Mouse (Mus musculus) cerebellum, postnatal 14 days (tissue): Measurements from ENCODE around the gene Tfap2a.

ENCODE experiments used
- DNase-seq, 2 experiments: peaks; one replicate each; pipeline ENCODE4 v3.0.0; 2021; ENCODE audit warnings: mixed read lengths in 2 of 2

The Tfap2a gene

DNA sequence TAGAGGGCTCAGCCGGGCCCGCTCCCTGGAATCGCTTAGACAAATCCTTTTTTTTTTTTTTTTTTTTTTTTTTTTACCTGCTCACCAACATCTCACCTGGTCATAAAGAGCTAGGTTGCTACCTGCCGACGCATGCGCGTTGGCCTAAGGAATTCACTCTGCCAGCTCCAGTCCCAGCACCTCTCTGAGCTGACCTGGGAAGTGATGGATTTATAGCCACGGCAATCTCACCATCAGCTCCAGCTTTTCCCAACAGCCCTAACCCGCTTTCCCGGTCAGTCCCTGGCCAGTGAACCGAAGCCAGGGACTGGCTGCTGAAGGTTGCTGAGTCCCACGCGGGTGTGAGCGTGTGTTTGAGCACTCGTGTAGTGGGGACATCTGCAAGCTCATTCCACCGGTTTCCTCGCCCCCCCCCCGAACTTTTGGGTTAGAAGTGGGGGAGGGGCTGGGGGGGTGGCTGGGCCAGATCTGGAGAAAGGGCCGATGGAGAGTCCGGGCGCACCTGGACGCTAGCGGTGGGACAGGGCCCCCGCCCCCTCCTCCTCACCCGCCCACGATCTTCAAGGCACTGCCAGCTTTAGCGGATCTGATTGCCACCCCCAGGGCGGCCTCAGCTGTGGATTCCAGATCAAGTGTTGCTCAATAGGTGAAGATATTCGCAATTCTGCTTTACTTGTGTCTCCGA, at the start of gene Tfap2a:
Gene Tfap2a, minus strand, starts transcription at position 181 of the 685 bp plus-strand sequence.
- DNase-seq, result no peak

DNA sequence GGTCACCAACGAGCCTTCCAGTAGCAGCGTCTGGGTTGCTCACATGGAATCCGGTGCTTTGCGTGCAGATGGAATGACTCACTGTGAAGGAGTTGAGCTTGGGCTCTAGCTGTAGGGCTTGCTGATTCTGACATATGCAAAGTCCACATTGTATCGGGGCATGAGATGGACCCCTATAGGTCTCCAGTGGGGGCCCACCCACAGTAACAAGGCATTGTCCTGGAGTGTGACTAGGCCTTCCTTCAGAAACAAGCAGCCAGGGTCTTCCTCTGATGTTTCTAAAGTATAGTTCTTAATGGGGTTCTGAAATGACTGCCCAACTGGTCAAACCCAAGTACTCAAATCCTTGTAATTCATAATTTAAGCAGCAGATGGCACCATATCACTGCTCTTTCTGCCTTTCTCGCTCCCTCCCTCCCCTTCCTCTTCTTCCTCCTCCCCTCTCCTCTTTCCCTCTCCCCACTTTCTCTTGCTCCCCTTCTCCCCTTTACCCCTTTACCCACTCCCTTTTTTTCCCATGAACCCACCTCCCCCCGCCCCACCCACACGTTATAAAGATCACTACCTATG, 46.1 kb upstream of the Tfap2a start:
- DNase-seq, result peak; percentile 12 to 35

DNA sequence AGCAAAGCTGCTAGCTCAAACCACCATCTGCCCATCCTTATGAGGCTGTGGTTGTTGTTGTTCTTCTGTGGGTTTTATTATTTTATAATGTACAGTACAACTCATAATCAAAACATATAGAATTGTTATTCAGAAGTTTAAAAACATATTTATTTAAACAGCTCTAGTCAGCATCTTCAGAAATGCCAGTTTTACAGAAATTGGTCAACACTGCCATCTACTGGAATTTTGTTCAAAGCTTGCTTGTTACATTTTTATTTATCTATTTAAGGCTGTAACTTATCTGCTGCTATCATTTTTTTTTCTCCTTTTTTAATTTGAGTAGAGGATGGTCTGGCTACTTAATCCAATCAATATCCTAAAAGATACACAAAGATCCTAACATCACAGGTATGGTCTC, 19.8 kb upstream of the Tfap2a start:
- DNase-seq, result peak in 1 of 2 experiments; percentile 51

DNA sequence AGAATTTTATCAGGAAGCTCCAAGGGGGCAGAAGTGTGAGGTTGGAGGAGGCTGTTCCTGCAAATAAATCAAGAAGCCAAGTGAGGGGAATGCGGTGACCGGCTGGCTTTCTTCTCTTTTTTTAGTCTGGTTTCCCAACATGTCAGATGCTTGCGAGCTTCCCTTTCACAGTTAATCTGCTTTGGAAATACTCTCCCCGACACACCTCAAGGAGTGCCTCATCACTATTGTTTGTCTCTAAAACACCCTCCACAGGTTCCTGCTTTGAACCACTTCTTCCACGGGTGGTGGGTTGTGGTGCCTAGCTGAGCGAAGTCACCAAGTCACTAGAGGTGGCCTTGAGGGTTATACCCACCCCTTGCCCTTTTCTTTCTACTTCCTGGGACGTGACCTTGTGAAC, 18.2 kb upstream of the Tfap2a start:
- no peak for DNase-seq

DNA sequence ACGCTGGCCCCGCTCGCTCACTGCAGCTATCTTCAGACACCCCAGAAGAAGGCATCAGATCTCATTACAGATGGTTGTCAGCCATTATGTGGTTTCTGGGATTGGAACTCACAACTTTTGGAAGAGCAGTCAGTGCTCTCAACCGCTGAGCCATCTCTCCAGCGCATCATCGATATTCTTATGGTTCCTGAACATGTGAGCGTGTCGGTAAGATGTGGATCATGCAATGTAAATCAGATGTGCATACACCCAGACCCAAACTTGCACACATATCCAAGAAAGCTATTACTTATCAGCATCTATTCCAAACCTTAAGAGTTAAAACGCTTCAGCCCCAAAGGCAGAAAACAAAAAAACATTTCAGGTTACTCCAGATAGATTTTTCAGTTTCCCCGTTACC, 15.9 kb upstream of the Tfap2a start:
- DNase-seq, result no peak

- no peak for DNase-seq
Measured at GRCm38 (mm10) chr13:40751889-40752288, 13.7 kb upstream of the Tfap2a start.

- no peak for DNase-seq
Measured at GRCm38 (mm10) chr13:40749603-40749905, 11.4 kb upstream of the Tfap2a start.

DNA sequence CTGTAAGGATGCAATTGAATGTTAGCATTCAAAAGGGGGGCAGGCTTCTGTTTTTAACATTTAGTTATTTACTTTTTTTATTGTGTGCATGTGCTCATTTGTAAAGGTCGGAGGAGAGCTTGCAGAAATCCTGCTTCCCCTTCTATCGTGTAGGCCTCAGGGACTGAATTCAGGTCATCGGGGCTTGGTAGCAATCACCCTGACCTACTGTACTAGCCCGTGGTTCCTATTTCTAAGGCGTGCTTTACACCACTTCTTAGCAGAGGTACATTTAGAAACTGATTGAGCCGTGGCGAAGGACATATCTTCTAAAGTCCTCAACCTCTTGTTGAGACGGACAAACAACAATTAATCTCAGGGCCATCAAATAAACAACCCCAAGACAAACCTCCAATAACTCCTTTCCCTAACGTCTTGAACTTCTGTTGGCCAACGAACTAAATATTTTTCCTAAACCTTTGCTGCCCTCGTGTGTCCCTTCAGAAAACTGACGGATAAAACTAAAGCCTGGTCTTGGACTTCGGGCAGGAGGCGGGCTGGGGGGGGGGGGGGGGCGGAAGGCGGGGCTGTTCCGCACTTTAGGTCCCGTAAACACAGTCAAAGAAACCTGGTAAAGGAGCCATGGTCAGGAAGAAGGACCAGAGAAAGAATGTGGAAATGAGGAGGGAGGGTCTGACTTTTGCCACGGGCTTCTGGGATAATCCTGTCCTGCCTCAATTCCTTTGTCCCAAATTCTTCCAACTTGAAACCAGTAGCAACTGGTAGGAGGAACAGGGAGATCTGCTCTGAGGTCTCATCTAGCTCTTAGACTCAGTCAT, 10.8 kb upstream of the Tfap2a start:
- peak in 1 of 2 experiments; percentile 55 for DNase-seq

DNA sequence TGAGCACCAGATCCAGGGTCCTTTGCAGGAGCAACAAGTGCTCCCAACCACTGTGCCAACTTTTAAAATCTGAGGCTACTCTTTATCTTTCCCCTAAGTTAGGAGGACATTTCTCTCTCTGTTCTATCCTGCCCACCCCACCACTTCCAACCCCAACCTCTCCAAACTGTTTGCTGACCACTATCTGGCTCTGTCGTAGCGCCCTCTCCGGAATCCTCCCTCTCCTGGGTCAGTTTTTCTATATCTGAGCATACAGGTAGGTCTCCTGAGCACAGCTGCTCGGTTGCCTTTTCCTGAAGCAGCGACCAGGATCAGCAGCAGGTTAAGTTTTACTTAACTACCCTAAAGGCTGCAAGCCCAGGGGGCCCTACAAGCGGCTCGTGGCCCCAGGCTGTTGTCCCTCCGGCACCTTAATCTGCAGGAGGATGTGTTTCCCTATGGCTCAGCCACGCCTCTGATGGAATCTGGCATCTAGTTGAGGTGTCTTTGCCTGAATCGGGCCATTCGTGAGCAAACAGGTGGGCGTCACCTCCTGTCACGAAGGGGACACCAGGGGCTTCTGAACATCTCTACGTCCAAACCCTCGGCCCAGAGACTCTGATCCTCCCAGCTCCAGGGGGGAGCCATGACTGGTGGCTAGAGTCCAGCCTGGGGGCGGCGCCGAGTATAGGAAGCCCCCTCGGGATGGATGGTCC, 6.1 kb upstream of the Tfap2a start:
- no peak for DNase-seq

- no peak for DNase-seq
Measured at GRCm38 (mm10) chr13:40743221-40743620, 5.0 kb upstream of the Tfap2a start.

GRCm38 (mm10) chr13:40741841-40742550, 3.8 kb upstream of the Tfap2a start:
- no peak for DNase-seq

DNA sequence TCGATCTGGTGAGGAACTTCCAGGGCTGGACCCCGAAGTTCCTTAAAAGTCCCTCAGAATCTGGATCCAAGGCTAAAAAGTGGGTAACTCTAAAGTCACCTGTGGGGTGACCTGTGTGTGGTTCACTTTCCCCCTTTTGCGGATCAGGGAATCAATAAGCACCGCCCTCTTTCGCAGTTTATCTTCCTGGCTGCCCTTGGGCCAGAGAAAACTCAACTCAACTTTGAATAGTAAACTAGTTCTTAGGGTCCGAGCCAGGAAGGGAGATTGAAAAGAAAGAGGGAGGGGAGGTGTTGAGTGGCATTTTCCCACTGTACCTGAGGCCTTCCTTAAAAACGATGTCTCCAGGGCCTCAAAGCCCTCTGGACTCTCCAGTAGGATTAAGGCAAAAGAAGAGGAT, 3.3 kb upstream of the Tfap2a start:
- no peak for DNase-seq

DNA sequence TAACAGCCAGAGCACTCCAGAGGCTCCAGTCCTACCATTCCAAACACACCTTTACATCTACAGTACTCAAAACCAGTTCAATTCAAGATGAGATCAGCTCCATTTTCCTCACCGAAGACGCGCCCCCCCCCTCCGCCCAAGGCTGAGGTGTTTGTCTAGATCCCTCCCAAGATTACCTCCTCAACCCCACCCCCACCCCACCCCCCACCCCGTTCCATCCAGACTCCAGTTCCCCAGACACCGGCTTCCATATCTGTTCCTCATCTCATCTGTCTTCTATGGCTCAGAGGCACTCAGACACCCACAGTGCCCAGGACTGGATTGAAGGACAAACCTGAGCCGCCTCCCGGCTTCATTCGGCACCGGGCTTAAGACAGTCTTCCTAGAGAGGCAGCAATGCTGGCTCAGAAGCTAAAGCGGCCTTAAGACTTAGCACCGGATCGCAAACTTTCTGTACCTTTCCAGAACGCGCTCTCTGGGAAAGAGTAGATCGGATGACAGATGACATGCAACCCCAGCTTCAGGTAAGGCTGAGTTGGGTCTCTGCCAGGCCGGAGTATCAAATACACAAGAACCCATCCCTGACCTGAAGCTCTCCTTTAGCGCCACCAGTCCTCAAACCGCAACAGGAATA, 2.7 kb upstream of the Tfap2a start:
- DNase-seq, result no peak

DNA sequence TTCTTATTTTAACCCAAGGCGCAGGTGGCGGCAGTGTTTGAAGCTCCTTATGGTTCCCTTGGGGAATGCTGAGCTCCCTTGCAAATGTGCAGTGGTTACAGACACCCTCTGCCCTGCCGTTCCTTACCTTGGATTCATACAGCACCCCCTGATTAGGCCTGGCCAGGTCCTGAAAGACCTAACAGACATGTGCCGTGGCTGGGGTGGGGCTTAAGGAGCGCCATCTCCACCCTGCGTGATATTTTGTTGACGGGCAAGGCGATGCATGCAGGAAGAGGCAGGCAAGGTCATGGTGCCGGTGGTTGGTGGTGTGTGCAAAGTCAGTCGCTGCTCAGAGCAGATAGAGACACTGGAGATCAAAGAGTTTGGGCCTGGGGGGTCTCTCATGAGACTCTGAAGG, 1.7 kb upstream of the Tfap2a start:
- no peak for DNase-seq

GRCm38 (mm10) chr13:40739121-40739650, 1.0 kb upstream of the Tfap2a start:
- no peak for DNase-seq

- no peak for DNase-seq
Measured at GRCm38 (mm10) chr13:40737761-40738160, 415 bp downstream of the Tfap2a start.

GRCm38 (mm10) chr13:40737099-40737498, 1.1 kb downstream of the Tfap2a start:
- DNase-seq, result no peak

DNA sequence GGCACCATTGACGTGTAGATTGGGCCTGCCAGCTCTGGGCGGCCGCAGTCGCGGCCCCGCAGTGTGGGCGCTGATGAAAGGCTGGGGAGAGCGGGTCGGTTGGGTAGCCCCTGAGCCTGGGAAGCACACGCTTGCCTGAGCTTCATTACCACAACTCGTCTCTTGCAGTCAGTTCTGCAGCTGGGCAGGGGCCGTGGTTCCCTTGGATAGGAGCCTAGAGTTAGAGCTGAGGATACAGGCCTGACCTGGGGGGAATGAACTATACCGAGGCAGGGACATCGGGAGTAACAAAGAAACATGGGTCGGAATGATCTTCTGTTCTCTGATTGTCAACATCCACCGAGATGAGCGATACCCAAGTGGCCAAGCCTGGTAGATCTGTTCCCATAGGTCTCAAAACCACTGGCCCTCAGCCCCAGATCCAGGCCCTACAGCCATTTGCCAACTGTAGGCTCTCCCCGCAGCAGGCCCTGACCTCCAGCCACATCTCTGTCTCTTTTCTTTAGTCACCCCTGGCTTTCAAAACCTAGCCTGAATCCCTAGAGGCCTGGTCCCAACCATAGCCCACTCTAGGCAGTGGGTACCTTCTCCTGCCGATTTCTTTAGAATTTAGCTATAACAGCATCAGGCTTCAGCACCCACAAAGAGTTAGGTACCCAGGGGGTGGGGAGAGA, 1.9 kb downstream of the Tfap2a start:
- DNase-seq, result no peak

DNA sequence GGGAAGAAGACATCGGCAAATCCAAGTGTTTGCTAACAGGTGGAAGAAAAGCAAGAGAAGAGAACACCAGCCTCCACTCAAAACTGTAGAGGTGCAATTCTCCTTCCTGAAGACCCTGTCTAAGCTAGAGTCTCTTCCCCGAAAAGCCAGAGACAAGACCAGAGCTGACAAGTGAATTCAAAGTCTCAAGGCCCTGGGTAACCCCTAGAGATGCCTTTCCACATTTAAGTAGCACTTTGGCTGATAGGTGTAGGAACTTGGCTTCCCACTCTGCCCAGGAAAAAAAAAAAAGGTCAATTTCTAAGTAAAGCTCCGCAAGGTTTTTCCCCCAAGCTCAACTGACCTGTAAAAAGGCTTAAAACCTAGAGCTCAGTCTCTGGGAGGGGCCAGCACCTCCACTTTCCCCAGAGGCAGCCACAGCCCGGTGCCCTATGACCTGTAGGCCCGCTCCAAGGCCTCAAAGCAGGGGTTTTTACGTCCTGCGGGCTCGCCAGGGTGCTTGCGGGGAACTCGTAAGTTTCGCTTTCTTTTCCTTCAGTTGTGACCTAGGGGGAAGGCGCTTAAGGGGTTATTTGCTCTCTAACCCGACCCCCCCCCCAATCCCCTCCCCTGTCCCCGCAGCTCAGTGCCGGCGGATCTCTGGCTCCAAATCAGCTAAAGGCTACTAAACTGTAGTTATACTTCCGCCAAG, 2.6 kb downstream of the Tfap2a start:
- no peak for DNase-seq

GRCm38 (mm10) chr13:40734316-40734965, 3.7 kb downstream of the Tfap2a start:
- DNase-seq, result no peak
